Comparison of ENCODE assay signal across 8 mouse cellular contexts in genomic region chr3:79629416-79629730, GRCm38 (mm10). TPM values are rescaled to one million over a fixed set of nuclear protein-coding genes. Genes with fewer than 3 reads are reported as not detected.
DNase-seq lines count a peak whose midpoint lies in the region; ATAC-seq and TF ChIP-seq lines count a peak whose summit lies in the region.

TSS of gene Etfdh (minus strand) at chr3:79629500.

- peaks cover 14% of the 10 kb centered on the region; the same call in 1 of the 2 replicates for H3K9me3 ChIP-seq in embryonic facial prominence, embryonic 10.5 days
- no peaks in the 10 kb centered on the region for H3K9me3 ChIP-seq in intestine, embryonic 15.5 days

- peaks cover 7% of the 10 kb centered on the region for H3K79me3 ChIP-seq in C2C12 (ENCODE audit: low read depth)

- H3K27ac ChIP-seq in embryonic facial prominence, embryonic 10.5 days (replicated peaks), result peak within 1 kb of the TSS; percentile 93
- H3K27ac ChIP-seq in intestine, embryonic 15.5 days, result peak within 1 kb of the TSS; percentile 80

- peak; percentile 58 for ATAC-seq in intestine, embryonic 15.5 days
- peak; percentile 35 for ATAC-seq in megakaryocyte progenitor cell, adult 5-6 weeks (replicated peaks; ENCODE audit: poor library complexity)

- peaks cover 34% of the 10 kb centered on the region for H3K79me2 ChIP-seq in C2C12 (ENCODE audit: control insufficient read depth, insufficient read depth)

- peaks cover 23% of the 10 kb centered on the region for H3K4me1 ChIP-seq in embryonic facial prominence, embryonic 10.5 days
- H3K4me1 ChIP-seq in intestine, embryonic 15.5 days (replicated peaks), result no peaks in the 10 kb centered on the region

- peaks cover 15% of the 10 kb centered on the region for H3K36me3 ChIP-seq in C2C12 (ENCODE audit: control insufficient read depth, insufficient read depth)
- H3K36me3 ChIP-seq in embryonic facial prominence, embryonic 10.5 days (replicated peaks), result peaks cover 32% of the 10 kb centered on the region
- peaks cover 14% of the 10 kb centered on the region for H3K36me3 ChIP-seq in intestine, embryonic 15.5 days

- intact Hi-C loops in left cerebral cortex, postnatal 25 days (cut with DNase I), result no loop called here

- H3K9ac ChIP-seq in intestine, embryonic 15.5 days, result peak within 1 kb of the TSS; percentile 66

- peak within 1 kb of the TSS; percentile 82 for H3ac ChIP-seq in C2C12 (ENCODE audit: control insufficient read depth, insufficient read length, low read depth)

- WGBS in embryonic facial prominence, embryonic 10.5 days, result 2% methylated on average over 11 of the region's 11 CpGs
- under 1% methylated on average over 11 of the region's 11 CpGs for WGBS in intestine, embryonic 15.5 days

- TF ChIP-seq CTCF in C2C12 (IDR thresholded peaks at IDR 0.05; ENCODE audit: control insufficient read depth, insufficient read depth, insufficient read length), result no peak

- H3K4me3 ChIP-seq in C2C12 (ENCODE audit: insufficient read depth, poor library complexity, severe bottlenecking), result peak within 1 kb of the TSS; percentile 85
- H3K4me3 ChIP-seq in embryonic facial prominence, embryonic 10.5 days, result peak within 1 kb of the TSS; percentile 83
- H3K4me3 ChIP-seq in intestine, embryonic 15.5 days (replicated peaks), result peak within 1 kb of the TSS; percentile 63

- no peaks in the 10 kb centered on the region for H3K27me3 ChIP-seq in C2C12 (ENCODE audit: control insufficient read depth, insufficient read depth, insufficient read length)
- no peaks in the 10 kb centered on the region for H3K27me3 ChIP-seq in embryonic facial prominence, embryonic 10.5 days (replicated peaks; ENCODE audit: low read depth, poor library complexity, severe bottlenecking)
- H3K27me3 ChIP-seq in intestine, embryonic 15.5 days (replicated peaks), result no peaks in the 10 kb centered on the region

- DNase-seq in adrenal gland, postnatal 36 days, result peak; percentile 75 to 82
- peak; percentile 74 for DNase-seq in embryonic facial prominence, embryonic 10.5 days (ENCODE audit: low spot score)
- DNase-seq in gonadal fat pad, adult 2 months (ENCODE audit: low read depth), result peak; percentile 4
- peak; percentile 44 to 61 for DNase-seq in left cerebral cortex, postnatal 25 days (ENCODE audit: low spot score in 2 of 2)
- peak; percentile 72 for DNase-seq in right cerebral cortex, postnatal 4 days

- H3K4me2 ChIP-seq in intestine, embryonic 15.5 days (replicated peaks), result peak within 1 kb of the TSS; percentile 71

TF ChIP-seq in C2C12, 6 proteins besides CTCF, POLR2A, EP300 and RAD21:
- no peak for TF ChIP-seq MYOG (IDR thresholded peaks at IDR 0.05; ENCODE audit: control insufficient read depth, extremely low read depth, insufficient read length)
- no peak for TF ChIP-seq MAX (IDR thresholded peaks at IDR 0.05)
- TF ChIP-seq USF1 (IDR thresholded peaks at IDR 0.05; ENCODE audit: low read depth), result no peak
- TF ChIP-seq FOSL1 (IDR thresholded peaks at IDR 0.05; ENCODE audit: insufficient read depth, low read length, poor library complexity, severe bottlenecking), result no peak
- no peak for TF ChIP-seq CEBPB (IDR thresholded peaks at IDR 0.05; ENCODE audit: low read depth)
- no peak for TF ChIP-seq MYOD1 (IDR thresholded peaks at IDR 0.05; ENCODE audit: control insufficient read depth, insufficient read length, low read depth)
TF ChIP-seq in C2C12: peak in this region for 0.

RNA-seq across cellular contexts. Expression of gene Etfdh, which starts in this region (rescaled TPM):
- polyA plus RNA-seq in C2C12 (2012; fragmentation: generic; extraction: Trizol), result 17.8 TPM
- total RNA-seq in adrenal gland, postnatal 36 days (2021), result 100 to 1,000 TPM; 175 to 219 TPM
- 45.3 and 48.4 TPM in 2 replicates for polyA plus RNA-seq in embryonic facial prominence, embryonic 10.5 days (2016; fragmentation: Nextera tagmentation; extraction: Ambion mirVana)
- polyA plus RNA-seq in gonadal fat pad, adult 2 months (2012; rRNA removed), result 32.5 and 33.9 TPM in 2 replicates
- polyA plus RNA-seq in intestine, embryonic 15.5 days (2015; fragmentation: Nextera tagmentation; extraction: Ambion mirVana), result 87.5 and 88.0 TPM in 2 replicates
- total RNA-seq in left cerebral cortex, postnatal 25 days (2021), result 10 to 100 TPM; 23.2 to 24.0 TPM
- total RNA-seq in megakaryocyte progenitor cell, adult 5-6 weeks (2015), result 40.3 and 42.5 TPM in 2 replicates
- total RNA-seq in megakaryocyte progenitor cell, adult 5-6 weeks (2017), result 60.0 and 73.8 TPM in 2 replicates

Comparison
In these comparisons a context has a peak if more than half of its experiments do, and no peak if none do; other contexts are left out.
1. Peak in every context shown above with its lines: DNase-seq, ATAC-seq, H3K4me3 ChIP-seq and H3K27ac ChIP-seq.
2. DNase-seq: peak in every context shown above with its lines; median percentile 78 in adrenal gland, postnatal 36 days; 74 in embryonic facial prominence, embryonic 10.5 days; 72 in right cerebral cortex, postnatal 4 days; 52 in left cerebral cortex, postnatal 25 days; 4 in gonadal fat pad, adult 2 months.